Mouse (Mus musculus): Measurements from ENCODE around the gene Pros1. TPM values are rescaled to one million over a fixed set of nuclear protein-coding genes. Genes with fewer than 3 reads are reported as not detected.

Gene Pros1
- 91.8 TPM for polyA plus RNA-seq (2014; fragmentation: Illumina TruSeq; extraction: RNeasy Lipid Tissue Mini Kit (QIAGEN cat#74804); ENCODE audit: low replicate concordance)

GRCm38 (mm10) chr16:62854191-62855068, at the start of gene Pros1:
Pros1 (plus strand) TSS chr16:62854307.

GRCm38 (mm10) chr16:62814491-62814890, 39.6 kb upstream of the Pros1 start, which contains the start of gene Stx19:
Stx19 (plus strand) TSS chr16:62814676.

GRCm38 (mm10) chr16:62846498-62847312, 7.4 kb upstream of the Pros1 start, which contains the start of gene Arl13b:
Arl13b (minus strand) TSS chr16:62847040.

Other genes with a start within 250 kb of the Pros1 start
- gene Nsun3, start 67.5 kb upstream of the Pros1 start, polyA plus RNA-seq (2014; fragmentation: Illumina TruSeq; extraction: RNeasy Lipid Tissue Mini Kit (QIAGEN cat#74804); ENCODE audit: low replicate concordance) = 25.6 TPM
- not detected for gene Stx19, start 39.6 kb upstream of the Pros1 start, polyA plus RNA-seq (2014; fragmentation: Illumina TruSeq; extraction: RNeasy Lipid Tissue Mini Kit (QIAGEN cat#74804); ENCODE audit: low replicate concordance)
- gene Arl13b, start 7.3 kb upstream of the Pros1 start, polyA plus RNA-seq (2014; fragmentation: Illumina TruSeq; extraction: RNeasy Lipid Tissue Mini Kit (QIAGEN cat#74804); ENCODE audit: low replicate concordance) = 22.2 TPM

All from small intestine, adult 10 weeks (tissue).